Mouse (Mus musculus) ES-Bruce4 (cell line): Measurements from ENCODE around the gene Llgl2. TPM values are rescaled to one million over a fixed set of nuclear protein-coding genes. Genes with fewer than 3 reads are reported as not detected.

Source experiments
- H3K27ac ChIP-seq: 2 replicates; pipeline ENCODE4 v1.5.1; 2012; ENCODE audit warnings: low read length, inconsistent platforms; ENCODE audit not compliant: insufficient read depth
- H3K27me3 ChIP-seq: 2 replicates; pipeline ENCODE4 v1.6.1; 2012; ENCODE audit warnings: mild to moderate bottlenecking, low read length, inconsistent platforms; ENCODE audit not compliant: control insufficient read depth, poor library complexity, insufficient read depth, severe bottlenecking
- H3K36me3 ChIP-seq: 2 replicates; pipeline ENCODE4 v1.6.1; 2012; ENCODE audit warnings: inconsistent platforms, mild to moderate bottlenecking, low read length, moderate library complexity; ENCODE audit not compliant: control insufficient read depth, poor library complexity, insufficient read depth, severe bottlenecking
- H3K4me1 ChIP-seq: one replicate; pipeline ENCODE4 v1.8.1; 2011; ENCODE audit warnings: low read length; ENCODE audit not compliant: control insufficient read depth, insufficient read depth
- H3K4me3 ChIP-seq: 2 replicates; pipeline ENCODE4 v1.5.1; 2011; ENCODE audit warnings: low read depth, mild to moderate bottlenecking, low read length
- H3K9ac ChIP-seq: 2 replicates; pipeline ENCODE4 v1.6.1; 2012; ENCODE audit warnings: low read depth, mild to moderate bottlenecking, inconsistent platforms; ENCODE audit not compliant: poor library complexity, severe bottlenecking
- H3K9me3 ChIP-seq: replicated peaks from 2 replicates; pipeline ENCODE4 v1.6.1; 2012; ENCODE audit warnings: mild to moderate bottlenecking, low read length, inconsistent platforms; ENCODE audit not compliant: control insufficient read depth, poor library complexity, insufficient read depth, severe bottlenecking
- CTCF ChIP-seq: IDR thresholded peaks from one replicate; pipeline ENCODE4 v1.8.1; 2011; ENCODE audit warnings: low read depth, low read length
- EP300 ChIP-seq: IDR thresholded peaks from 2 replicates; pipeline ENCODE4 v1.6.1; 2011; ENCODE audit warnings: low read depth, low read length; ENCODE audit not compliant: insufficient read depth
- POLR2A ChIP-seq: IDR thresholded peaks from one replicate; pipeline ENCODE4 v1.8.1; 2011; ENCODE audit warnings: low read length; ENCODE audit not compliant: insufficient read depth
- polyA plus RNA-seq: library from polyadenylated mRNA; stranded (reverse); fragments of >200 nt; gene quantifications from 2 replicates; pipeline ENCODE4 v1.2.4, GENCODE M21; 2011; ENCODE audit warnings: low read depth; ENCODE audit not compliant: missing spikeins, insufficient read depth, insufficient read length

Gene Llgl2
- polyA plus RNA-seq, 1 experiment: 99.1 TPM

DNA sequence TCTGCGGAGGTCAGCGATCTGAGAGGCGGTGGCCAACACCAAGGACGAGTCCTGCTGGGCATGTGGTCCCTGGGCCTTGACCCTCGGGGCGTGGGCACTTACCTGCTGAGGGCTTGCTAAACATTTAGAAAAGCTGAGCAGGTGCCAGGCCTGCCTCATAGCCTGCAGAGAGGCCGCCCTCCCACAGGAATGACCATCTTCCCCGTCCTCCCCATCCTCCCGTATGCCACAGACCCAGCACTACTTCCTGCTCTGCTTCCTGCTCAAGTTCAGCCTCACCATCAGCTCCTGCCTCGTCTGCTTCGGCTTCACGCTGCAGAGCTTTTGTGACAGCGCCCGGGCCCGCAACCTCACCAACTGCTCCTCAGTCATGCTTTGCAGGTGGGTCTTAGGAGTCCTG, 27.0 kb upstream of the Llgl2 start:
- H3K27me3 ChIP-seq: no peaks in the 10 kb centered on the region
- H3K27ac ChIP-seq: no peak overlapping the region
- H3K9me3 ChIP-seq: no peaks in the 10 kb centered on the region
- H3K4me3 ChIP-seq: no peak overlapping the region
- no peaks in the 10 kb centered on the region for H3K4me1 ChIP-seq
- H3K36me3 ChIP-seq: peaks cover 11% of the 10 kb centered on the region; the same call in 1 of the 2 replicates
- no peak for TF ChIP-seq POLR2A
- TF ChIP-seq CTCF: no peak
- TF ChIP-seq EP300: no peak
- no peak overlapping the region for H3K9ac ChIP-seq

DNA sequence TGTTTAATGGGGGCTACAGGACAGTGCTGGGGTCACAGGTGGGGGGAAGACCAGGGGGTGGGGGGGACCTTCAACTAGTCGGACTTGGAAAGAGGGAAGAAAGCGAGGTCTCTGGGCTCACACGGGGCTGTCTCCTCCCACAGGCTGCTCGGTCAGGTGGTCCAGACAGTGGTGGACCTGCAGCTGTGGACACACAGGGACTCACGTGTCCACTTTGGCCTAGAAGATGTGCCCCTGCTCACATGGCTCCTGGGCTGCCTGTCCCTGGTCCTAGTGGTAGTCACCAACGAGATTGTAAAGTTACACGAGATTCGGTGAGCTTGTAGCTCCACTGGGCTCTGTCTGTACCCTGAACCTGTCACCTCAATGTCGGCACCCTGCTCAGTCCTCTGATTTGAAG, 26.2 kb upstream of the Llgl2 start:
- TF ChIP-seq EP300 (no peak), CTCF (no peak), POLR2A (no peak)
- Histone ChIP-seq H3K9me3 (no peaks in the 10 kb centered on the region), H3K27ac (no peak overlapping the region), H3K27me3 (no peaks in the 10 kb centered on the region), H3K4me3 (no peak overlapping the region), H3K36me3 (peaks cover 11% of the 10 kb centered on the region; the same call in 1 of the 2 replicates), H3K4me1 (no peaks in the 10 kb centered on the region), H3K9ac (no peak overlapping the region)

DNA sequence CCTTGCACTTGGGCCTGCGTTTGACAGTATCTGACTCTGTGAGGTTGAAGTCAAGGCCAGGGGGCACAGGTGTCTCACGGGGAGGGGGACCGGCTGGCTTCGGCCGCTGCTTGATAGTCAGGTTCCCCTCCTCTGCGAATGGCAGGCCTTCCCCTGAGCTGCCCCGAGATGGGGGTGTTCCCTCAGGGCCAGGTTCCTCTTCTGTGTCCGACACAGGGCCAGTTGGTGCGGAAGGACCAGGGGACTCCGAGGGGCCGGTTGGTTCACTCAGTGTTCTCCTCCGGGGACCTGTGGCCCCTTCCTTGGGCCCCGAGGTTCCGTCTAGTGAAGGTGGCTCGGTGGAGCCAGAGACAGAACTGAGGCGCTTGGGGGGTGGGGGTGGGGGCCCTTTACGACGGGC, 22.9 kb upstream of the Llgl2 start:
- H3K27me3 ChIP-seq: no peaks in the 10 kb centered on the region
- no peaks in the 10 kb centered on the region for H3K9me3 ChIP-seq
- peaks cover 11% of the 10 kb centered on the region; the same call in 1 of the 2 replicates for H3K36me3 ChIP-seq
- no peak overlapping the region for H3K9ac ChIP-seq
- H3K4me3 ChIP-seq: no peak overlapping the region
- H3K27ac ChIP-seq: no peak overlapping the region
- H3K4me1 ChIP-seq: no peaks in the 10 kb centered on the region
- TF ChIP-seq POLR2A (no peak), CTCF (no peak)

DNA sequence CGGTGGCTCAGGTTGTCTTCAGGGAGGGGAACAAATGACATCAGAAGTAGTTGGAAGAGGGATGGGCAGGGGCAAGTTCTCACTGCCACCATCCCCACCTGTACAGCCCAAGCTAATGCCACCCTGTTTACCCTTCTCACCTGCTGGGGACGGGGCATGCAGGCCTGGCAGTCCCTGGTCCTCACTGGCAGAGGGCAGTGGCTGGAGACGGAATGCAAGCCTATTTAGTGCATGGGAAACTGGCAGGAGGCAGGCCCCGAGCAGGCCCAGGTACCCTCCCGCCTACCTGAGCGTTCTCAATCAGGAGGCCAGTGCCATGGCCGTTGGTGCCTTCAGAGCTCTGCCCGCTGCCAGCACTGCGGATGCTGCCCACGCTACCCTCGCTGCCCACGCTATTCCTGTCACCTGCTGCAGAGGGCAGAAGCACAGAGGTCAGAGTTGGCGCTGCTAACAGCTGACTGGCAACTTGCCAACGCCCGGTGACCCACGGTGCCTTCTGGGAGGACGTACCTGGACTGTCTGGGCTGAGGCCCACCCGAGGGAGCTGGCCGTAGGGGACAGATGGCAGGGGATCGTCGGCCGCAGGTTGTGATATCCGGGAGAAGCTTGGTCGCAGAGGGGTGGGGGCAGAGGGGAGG, 20.7 kb upstream of the Llgl2 start:
- Histone ChIP-seq H3K4me1 (no peaks in the 10 kb centered on the region), H3K9ac (no peak overlapping the region), H3K4me3 (no peak overlapping the region), H3K36me3 (peaks cover 5% of the 10 kb centered on the region; the same call in 1 of the 2 replicates), H3K9me3 (no peaks in the 10 kb centered on the region), H3K27me3 (no peaks in the 10 kb centered on the region), H3K27ac (no peak overlapping the region)
- TF ChIP-seq CTCF (no peak), EP300 (no peak), POLR2A (no peak)

DNA sequence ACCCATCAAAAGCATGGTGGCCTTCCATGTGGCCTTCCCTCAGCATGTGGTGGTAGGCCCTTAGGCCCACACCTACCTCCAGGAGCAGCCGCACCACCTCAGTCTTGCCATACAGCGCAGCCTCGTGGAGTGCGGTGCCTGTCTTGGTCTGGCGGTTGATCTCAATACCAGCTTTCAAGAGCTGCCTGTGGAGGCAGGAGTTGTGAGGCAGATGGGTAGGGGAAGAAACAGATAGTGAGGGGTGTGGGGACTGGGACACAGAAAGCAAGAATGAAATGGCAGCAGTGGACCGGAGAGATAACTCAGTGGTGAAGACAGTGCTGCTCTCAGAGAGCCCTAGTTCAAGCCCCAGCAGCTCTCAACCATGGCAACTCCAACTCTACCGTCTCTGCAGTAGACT, 18.8 kb upstream of the Llgl2 start:
- H3K27me3 ChIP-seq: no peaks in the 10 kb centered on the region
- no peak overlapping the region for H3K27ac ChIP-seq
- no peak overlapping the region for H3K4me3 ChIP-seq
- peaks cover 2% of the 10 kb centered on the region for H3K4me1 ChIP-seq
- H3K9ac ChIP-seq: no peak overlapping the region
- no peak for TF ChIP-seq EP300
- no peak for TF ChIP-seq POLR2A
- TF ChIP-seq CTCF: no peak
- no peaks in the 10 kb centered on the region for H3K9me3 ChIP-seq
- no peaks in the 10 kb centered on the region; the same call in 1 of the 2 replicates for H3K36me3 ChIP-seq

- Histone ChIP-seq H3K27ac (no peak overlapping the region), H3K9ac (no peak overlapping the region), H3K27me3 (no peaks in the 10 kb centered on the region), H3K4me3 (no peak overlapping the region), H3K4me1 (peaks cover 2% of the 10 kb centered on the region), H3K36me3 (no peaks in the 10 kb centered on the region; the same call in 1 of the 2 replicates), H3K9me3 (no peaks in the 10 kb centered on the region)
- TF ChIP-seq POLR2A (no peak), CTCF (no peak), EP300 (no peak)
These were observed 17.7 kb upstream of the Llgl2 start for GRCm38 (mm10) chr11:115806154-115806553.
